Mouse (Mus musculus) liver, adult 2 months (tissue): ENCODE measurements around the gene Bhlha15. TPM values are rescaled to one million over a fixed set of nuclear protein-coding genes. Genes with fewer than 3 reads are reported as not detected.

ENCODE experiments used
- DNase-seq: peaks from one replicate; pipeline ENCODE4 v3.0.0-alpha.2; 2011; ENCODE audit warnings: low read depth, low spot score; ENCODE audit errors: extremely low read depth
- H3K27ac ChIP-seq: fragments of 200-500 bp; replicated peaks from 2 replicates; pipeline ENCODE4 v1.5.1; 2012; ENCODE audit warnings: low read depth, mild to moderate bottlenecking, control low read depth, inconsistent platforms, low read length; ENCODE audit not compliant: insufficient read depth
- H3K27me3 ChIP-seq: fragments of 200-500 bp; 2 replicates; pipeline ENCODE4 v1.6.1; 2012; ENCODE audit warnings: mild to moderate bottlenecking, moderate library complexity, low read length, inconsistent platforms; ENCODE audit not compliant: control insufficient read depth, insufficient read depth
- H3K36me3 ChIP-seq: fragments of 200-500 bp; 2 replicates; pipeline ENCODE4 v1.6.1; 2012; ENCODE audit warnings: low read length, inconsistent platforms; ENCODE audit not compliant: control insufficient read depth, insufficient read depth
- H3K4me1 ChIP-seq: fragments of 200-500 bp; 2 replicates; pipeline ENCODE4 v1.6.1; 2011; ENCODE audit warnings: low read length; ENCODE audit not compliant: control insufficient read depth, insufficient read depth
- H3K4me3 ChIP-seq: fragments of 200-500 bp; 2 replicates; pipeline ENCODE4 v1.5.1; 2011; ENCODE audit warnings: low read depth, mild to moderate bottlenecking, control low read depth, low read length, moderate library complexity; ENCODE audit not compliant: insufficient read depth
- H3K79me2 ChIP-seq: fragments of 200-500 bp; 2 replicates; pipeline ENCODE4 v1.6.1; 2012; ENCODE audit warnings: inconsistent platforms, mild to moderate bottlenecking, low read length, moderate library complexity; ENCODE audit not compliant: control insufficient read depth, insufficient read depth
- H3K9ac ChIP-seq: fragments of 200-500 bp; 2 replicates; pipeline ENCODE4 v1.6.1; 2012; ENCODE audit warnings: low read depth, mild to moderate bottlenecking, control low read depth, inconsistent platforms, low read length
- CTCF ChIP-seq: fragments of 200-500 bp; IDR thresholded peaks from 2 replicates; pipeline ENCODE4 v1.5.1; 2011; ENCODE audit warnings: low read depth, low read length, control low read depth
- POLR2A ChIP-seq: fragments of 200-500 bp; IDR thresholded peaks from 2 replicates; pipeline ENCODE4 v1.6.1; 2011; ENCODE audit warnings: low read length, control low read depth; ENCODE audit not compliant: insufficient read depth; ENCODE audit errors: extremely low read depth
- WGBS: fragments of 180-500 bp; shearing (Covaris S2); methylation state at CpG from one replicate; pipeline ENCODE4 v1.1.7; 2018; 5-methylcytosine and 5-hydroxymethylcytosine counted together
- polyA plus RNA-seq: library from polyadenylated mRNA; depleted of rRNA; stranded (reverse); fragments of >200 nt; gene quantifications from 2 replicates; pipeline ENCODE4 v1.2.3, GENCODE M21; 2012
- total RNA-seq: library from RNA; depleted of rRNA; stranded (reverse); fragments of >200 nt; gene quantifications from 2 replicates; pipeline ENCODE4 v1.2.3, GENCODE M21; 2014

The Bhlha15 gene
- total and polyA plus RNA-seq, 2 experiments: 0.18 to 0.70 TPM

DNA sequence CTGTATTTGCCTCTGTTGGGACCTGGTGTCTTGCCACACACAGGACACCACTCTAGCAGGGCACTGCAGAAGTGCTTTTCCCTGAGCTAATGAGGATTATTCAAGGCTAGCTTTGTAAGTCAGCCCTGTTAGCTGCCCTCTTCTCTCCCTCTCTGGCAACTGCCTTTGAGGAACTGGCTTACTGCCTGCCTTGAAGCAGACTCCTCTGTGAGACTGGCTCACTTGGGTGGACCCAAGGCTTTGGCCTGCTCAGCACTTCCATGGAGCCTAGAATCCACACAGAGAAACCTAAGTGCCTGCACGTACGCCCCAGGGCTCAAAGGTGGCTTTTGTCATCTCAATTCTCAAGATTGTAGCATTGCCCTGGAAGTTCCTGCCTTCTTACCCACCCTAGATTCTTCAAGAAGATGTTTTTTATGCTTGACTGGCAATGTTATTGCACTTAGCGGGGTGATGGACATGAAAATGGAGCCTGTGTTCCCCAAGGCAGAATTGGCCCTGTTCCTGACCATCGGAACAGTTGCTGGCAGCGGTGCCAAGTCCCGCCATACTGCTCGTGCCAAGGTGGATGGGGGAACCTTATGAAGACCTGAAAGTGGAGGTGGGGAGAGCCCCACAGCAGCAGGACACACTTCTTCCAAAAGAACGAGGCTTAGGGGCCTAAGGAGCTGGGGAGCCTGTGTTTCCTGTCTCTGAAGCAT lies 20.7 kb upstream of the Bhlha15 start:
- 97% methylated on average over 8 of the region's 8 CpGs for WGBS

DNA sequence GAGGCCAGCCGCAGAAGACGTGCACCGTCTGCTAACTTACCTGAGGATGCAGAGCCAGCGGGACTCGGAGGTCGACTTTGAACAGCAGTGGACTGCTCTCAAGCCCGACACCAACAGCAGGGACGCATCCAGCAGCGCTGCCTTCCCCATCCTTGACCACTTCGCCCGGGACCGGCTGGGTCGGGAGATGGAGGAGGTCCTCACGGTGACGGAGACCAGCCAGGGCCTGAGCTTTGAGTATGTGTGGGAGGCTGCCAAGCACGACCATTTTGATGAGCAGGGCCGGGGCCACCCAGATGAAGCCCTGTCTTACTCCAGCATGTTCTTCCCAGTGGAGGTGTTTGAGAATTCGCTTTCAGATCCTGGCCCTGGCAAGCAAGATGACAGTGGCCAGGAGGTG lies 16.4 kb upstream of the Bhlha15 start:
- H3K27me3 ChIP-seq: no peaks in the 10 kb centered on the region
- TF ChIP-seq CTCF: no peak
- TF ChIP-seq POLR2A: no peak
- DNase-seq: no peak
- peaks cover 16% of the 10 kb centered on the region; the same call in 1 of the 2 replicates for H3K36me3 ChIP-seq
- H3K4me3 ChIP-seq: no peak overlapping the region
- H3K79me2 ChIP-seq: no peaks in the 10 kb centered on the region
- H3K4me1 ChIP-seq: no peaks in the 10 kb centered on the region
- H3K9ac ChIP-seq: no peak overlapping the region
- no peak overlapping the region for H3K27ac ChIP-seq
- WGBS: 96% methylated on average over 18 of the region's 18 CpGs

More for the DNA sequence above, 20.7 kb upstream of the Bhlha15 start:
- TF ChIP-seq CTCF (no peak), POLR2A (no peak)
- Histone ChIP-seq H3K79me2 (no peaks in the 10 kb centered on the region), H3K27ac (no peak overlapping the region), H3K9ac (no peak overlapping the region), H3K4me1 (no peaks in the 10 kb centered on the region), H3K36me3 (peaks cover 10% of the 10 kb centered on the region; the same call in 1 of the 2 replicates), H3K4me3 (no peak overlapping the region), H3K27me3 (no peaks in the 10 kb centered on the region)
- no peak for DNase-seq

DNA sequence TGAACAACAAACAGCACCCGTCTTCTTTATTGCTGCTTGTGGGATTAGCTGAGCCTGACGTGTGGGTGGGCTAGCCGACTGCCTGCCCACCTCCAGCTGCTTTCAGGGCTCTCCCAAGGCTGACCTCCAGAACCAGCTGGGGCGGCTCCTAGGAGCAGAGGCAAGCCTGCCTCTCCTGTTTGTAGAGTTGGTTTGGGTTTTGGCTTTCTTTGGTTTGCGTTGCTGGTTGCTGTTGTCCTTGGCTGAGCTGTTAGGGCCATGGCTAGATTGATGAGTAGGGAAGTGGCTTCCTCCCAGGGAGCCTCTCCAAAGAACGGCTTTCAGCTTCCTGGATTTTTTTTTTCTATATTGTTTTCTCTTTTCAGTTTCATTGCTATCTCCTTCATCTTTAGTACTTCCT lies 11.9 kb upstream of the Bhlha15 start:
- Histone ChIP-seq H3K27me3 (no peaks in the 10 kb centered on the region), H3K79me2 (no peaks in the 10 kb centered on the region), H3K9ac (no peak overlapping the region), H3K4me1 (no peaks in the 10 kb centered on the region), H3K27ac (no peak overlapping the region), H3K36me3 (peaks cover 10% of the 10 kb centered on the region; the same call in 1 of the 2 replicates), H3K4me3 (no peak overlapping the region)
- no peak for DNase-seq
- TF ChIP-seq POLR2A (no peak), CTCF (no peak)
- WGBS: 67% methylated on average over 6 of the region's 6 CpGs

DNA sequence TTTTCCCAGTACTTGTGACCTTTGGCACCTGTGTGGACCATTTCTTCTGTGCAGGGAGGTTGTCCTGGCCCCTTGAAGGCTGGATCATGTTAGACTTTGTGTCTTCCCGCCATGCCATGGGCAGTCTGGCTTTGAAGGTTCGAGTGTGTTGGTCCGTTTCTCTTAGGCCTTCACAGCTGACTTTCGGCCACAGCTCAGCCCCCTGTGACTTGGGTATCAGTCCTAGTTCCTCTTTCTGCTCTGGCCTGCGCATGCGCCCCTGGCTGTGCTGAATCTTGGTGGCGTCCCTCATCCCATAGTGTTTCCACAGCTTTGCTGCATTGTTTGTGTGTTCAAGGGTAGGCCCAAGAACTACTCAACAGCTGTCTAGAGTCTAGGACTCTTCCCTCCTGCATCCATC lies 8.8 kb upstream of the Bhlha15 start:
- TF ChIP-seq POLR2A: no peak
- no peak for TF ChIP-seq CTCF
- H3K27me3 ChIP-seq: no peaks in the 10 kb centered on the region
- WGBS: 95% methylated on average over 7 of the region's 7 CpGs
- no peak overlapping the region for H3K4me3 ChIP-seq
- no peaks in the 10 kb centered on the region for H3K4me1 ChIP-seq
- no peak overlapping the region for H3K27ac ChIP-seq
- no peaks in the 10 kb centered on the region for H3K79me2 ChIP-seq
- DNase-seq: no peak
- H3K36me3 ChIP-seq: 0 out of 2 replicates have a peak, but pooled peaks cover 3% of the 10 kb centered on the region
- no peak overlapping the region for H3K9ac ChIP-seq

DNA sequence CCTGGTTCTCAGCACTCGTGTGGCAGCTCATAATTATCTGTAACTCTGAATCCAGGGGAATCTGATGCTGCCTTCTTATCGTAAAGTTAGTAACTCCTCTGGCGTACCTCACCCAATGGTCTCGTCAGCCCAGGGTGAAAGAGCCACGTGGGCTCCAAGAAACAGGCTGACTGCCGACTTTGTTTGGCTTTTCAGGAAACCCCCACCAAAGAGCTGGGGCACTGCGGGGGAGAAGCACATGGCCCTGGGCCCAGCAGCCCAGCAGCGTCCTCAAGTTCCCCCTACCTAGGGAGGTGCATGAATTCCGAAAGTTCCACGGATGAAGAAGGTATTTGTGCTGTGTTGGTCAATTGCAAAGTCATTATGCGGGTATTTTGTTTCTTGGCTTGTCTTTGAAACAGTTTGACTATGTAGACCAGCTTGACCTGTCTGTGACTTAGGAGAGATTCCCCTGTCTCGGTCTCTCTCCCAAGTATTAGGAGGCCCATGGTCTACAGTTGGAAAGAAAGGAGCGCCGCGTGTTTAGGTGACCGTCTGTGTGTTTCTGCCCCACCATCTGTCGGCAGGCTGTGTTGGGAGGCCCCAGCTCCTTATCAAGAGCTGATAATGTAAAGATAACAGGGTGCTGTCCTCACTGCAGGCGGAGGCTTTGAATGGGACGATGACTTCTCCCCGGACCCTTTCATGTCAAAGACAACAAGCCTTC lies 7.4 kb upstream of the Bhlha15 start:
- Histone ChIP-seq H3K36me3 (0 out of 2 replicates have a peak, but pooled peaks cover 2% of the 10 kb centered on the region), H3K27me3 (no peaks in the 10 kb centered on the region), H3K4me3 (no peak overlapping the region), H3K4me1 (no peaks in the 10 kb centered on the region), H3K27ac (no peak overlapping the region), H3K79me2 (no peaks in the 10 kb centered on the region), H3K9ac (no peak overlapping the region)
- no peak for DNase-seq
- 72% methylated on average over 20 of the region's 20 CpGs for WGBS
- TF ChIP-seq POLR2A (no peak), CTCF (no peak)

DNA sequence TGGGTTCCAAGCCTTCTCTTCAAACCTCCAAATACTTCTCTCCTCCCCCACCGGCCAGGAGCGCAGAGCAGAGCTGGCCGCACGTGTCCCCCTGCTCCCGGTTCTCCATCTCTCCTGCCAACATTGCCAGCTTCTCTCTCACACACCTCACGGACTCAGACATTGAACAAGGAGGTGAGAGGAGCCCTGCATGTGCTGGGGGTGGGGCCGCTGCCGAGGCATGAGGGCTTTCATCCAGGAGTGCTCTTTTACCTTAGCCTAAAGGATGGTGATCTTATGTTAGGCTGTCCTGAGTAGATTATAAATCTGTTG lies 6.9 kb upstream of the Bhlha15 start:
- no peak overlapping the region for H3K27ac ChIP-seq
- no peaks in the 10 kb centered on the region for H3K79me2 ChIP-seq
- no peak overlapping the region for H3K4me3 ChIP-seq
- 81% methylated on average over 8 of the region's 8 CpGs for WGBS
- no peaks in the 10 kb centered on the region for H3K4me1 ChIP-seq
- DNase-seq: no peak
- TF ChIP-seq CTCF: no peak
- no peak for TF ChIP-seq POLR2A
- H3K27me3 ChIP-seq: no peaks in the 10 kb centered on the region
- 0 out of 2 replicates have a peak, but pooled peaks cover 2% of the 10 kb centered on the region for H3K36me3 ChIP-seq
- H3K9ac ChIP-seq: no peak overlapping the region
